Mouse (Mus musculus): ENCODE measurements around the gene Flnb. TPM values are rescaled to one million over a fixed set of nuclear protein-coding genes. Genes with fewer than 3 reads are reported as not detected.

The Flnb gene
- polyA plus RNA-seq, 1 experiment from 2014 or later, result 10.5 TPM

DNA sequence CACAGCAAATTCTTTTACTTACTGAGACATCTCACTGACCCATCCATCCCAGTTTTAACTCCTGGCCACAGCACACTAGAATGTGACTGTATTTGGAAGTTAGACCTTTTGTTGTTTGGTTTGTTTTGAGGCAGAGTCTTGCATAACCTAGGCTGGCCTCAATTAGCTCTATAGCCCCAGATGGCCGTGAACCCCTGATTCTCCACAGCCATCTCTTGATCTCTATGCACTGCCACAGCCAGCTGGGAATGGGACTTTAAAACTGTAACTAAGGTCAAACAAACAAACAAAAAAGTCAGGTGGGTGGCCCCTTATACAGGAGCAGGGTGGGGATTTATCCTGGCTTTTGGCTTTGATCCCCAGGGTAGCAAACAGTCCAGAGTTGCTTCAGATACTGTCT lies 156.9 kb downstream of the Flnb start:
- Histone ChIP-seq H3K27ac (ENCODE audit: low read length) (no peak overlapping the region), H3K4me2 (ENCODE audit: low read length) (no peak overlapping the region), H3K4me1 (replicated peaks; ENCODE audit: control insufficient read depth, insufficient read depth, low read length) (no peaks in the 10 kb centered on the region), H3K4me3 (replicated peaks; ENCODE audit: low read length) (no peak overlapping the region), H3K27me3 (replicated peaks; ENCODE audit: control insufficient read depth, insufficient read depth, low read length) (no peaks in the 10 kb centered on the region), H3K9ac (replicated peaks; ENCODE audit: low read depth, low read length) (no peak overlapping the region), H3K9me3 (ENCODE audit: control insufficient read depth, low read length) (no peaks in the 10 kb centered on the region), H3K36me3 (ENCODE audit: control insufficient read depth, insufficient read depth) (no peaks in the 10 kb centered on the region)
- WGBS, result 76% methylated on average over 1 of the region's 1 CpGs
- no peak for ATAC-seq

DNA sequence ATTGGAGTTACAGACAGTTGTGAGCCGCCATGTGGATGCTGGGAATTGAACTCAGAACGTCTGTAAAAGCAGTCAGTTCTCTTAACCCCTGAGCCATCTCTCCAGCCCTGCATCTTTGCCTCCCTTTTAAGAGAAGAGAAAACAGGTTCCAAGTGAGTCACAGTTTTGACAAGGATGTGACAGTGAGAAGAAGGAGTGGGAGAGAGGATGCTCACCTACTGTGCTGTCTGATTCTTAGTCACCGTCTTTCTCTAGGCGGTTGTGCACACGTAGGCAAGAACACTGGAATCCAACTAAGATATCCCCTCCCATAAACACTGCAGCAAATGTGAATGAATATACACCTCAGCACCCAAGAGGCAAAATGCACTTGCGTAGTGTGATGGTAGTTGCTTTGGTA lies 157.4 kb downstream of the Flnb start:
- no peak for ATAC-seq
- 84% methylated on average over 6 of the region's 6 CpGs for WGBS
- H3K36me3 ChIP-seq (ENCODE audit: control insufficient read depth, insufficient read depth), result no peaks in the 10 kb centered on the region
- no peak overlapping the region for H3K4me3 ChIP-seq (replicated peaks; ENCODE audit: low read length)
- H3K27me3 ChIP-seq (replicated peaks; ENCODE audit: control insufficient read depth, insufficient read depth, low read length), result no peaks in the 10 kb centered on the region
- no peaks in the 10 kb centered on the region for H3K4me1 ChIP-seq (replicated peaks; ENCODE audit: control insufficient read depth, insufficient read depth, low read length)
- no peak overlapping the region for H3K9ac ChIP-seq (replicated peaks; ENCODE audit: low read depth, low read length)
- no peak overlapping the region for H3K4me2 ChIP-seq (ENCODE audit: low read length)
- H3K9me3 ChIP-seq (ENCODE audit: control insufficient read depth, low read length), result no peaks in the 10 kb centered on the region
- H3K27ac ChIP-seq (ENCODE audit: low read length), result no peak overlapping the region

DNA sequence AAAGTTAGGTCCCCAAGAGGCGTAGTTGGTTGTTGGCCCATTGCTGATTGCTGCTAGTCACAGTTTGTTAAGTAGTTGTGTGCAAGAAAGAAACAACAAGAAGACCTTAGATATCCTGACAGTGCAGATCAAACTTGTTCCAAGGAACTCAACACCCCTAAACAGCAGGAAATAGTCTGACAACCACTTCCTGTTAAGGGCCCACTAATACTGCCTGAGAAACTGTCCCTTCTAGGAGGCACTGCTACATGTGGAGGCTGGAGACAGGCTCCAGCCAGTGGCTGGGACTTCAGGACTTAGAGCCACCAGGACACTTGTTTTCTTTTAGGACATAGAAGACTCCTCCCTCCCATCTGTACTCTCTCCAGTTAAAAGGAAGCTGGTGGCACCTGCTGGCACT lies 159.7 kb downstream of the Flnb start:
- Histone ChIP-seq H3K4me3 (replicated peaks; ENCODE audit: low read length) (no peak overlapping the region), H3K4me1 (replicated peaks; ENCODE audit: control insufficient read depth, insufficient read depth, low read length) (no peaks in the 10 kb centered on the region), H3K27me3 (replicated peaks; ENCODE audit: control insufficient read depth, insufficient read depth, low read length) (no peaks in the 10 kb centered on the region), H3K27ac (ENCODE audit: low read length) (no peak overlapping the region), H3K9ac (replicated peaks; ENCODE audit: low read depth, low read length) (no peak overlapping the region), H3K4me2 (ENCODE audit: low read length) (no peak overlapping the region), H3K36me3 (ENCODE audit: control insufficient read depth, insufficient read depth) (no peaks in the 10 kb centered on the region), H3K9me3 (ENCODE audit: control insufficient read depth, low read length) (no peaks in the 10 kb centered on the region)
- no peak for ATAC-seq
- 95% methylated on average over 1 of the region's 1 CpGs for WGBS

DNA sequence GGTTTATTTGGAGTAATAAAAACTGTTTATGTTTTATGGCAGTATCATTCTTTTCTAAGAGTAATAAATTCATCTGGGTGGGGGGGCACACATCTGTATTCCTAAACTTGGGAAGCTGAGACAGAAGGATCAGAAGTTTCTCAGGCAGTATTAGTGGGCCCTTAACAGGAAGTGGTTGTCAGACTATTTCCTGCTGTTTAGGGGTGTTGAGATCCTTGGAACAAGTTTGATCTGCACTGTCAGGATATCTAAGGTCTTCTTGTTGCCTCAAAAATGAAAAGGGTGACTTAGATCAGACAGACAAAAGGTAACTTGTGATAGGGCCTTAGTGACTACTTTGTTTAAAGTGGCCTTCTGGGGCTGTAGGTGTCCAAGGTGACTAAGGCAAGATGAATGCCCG lies 160.4 kb downstream of the Flnb start:
- ATAC-seq, result no peak

DNA sequence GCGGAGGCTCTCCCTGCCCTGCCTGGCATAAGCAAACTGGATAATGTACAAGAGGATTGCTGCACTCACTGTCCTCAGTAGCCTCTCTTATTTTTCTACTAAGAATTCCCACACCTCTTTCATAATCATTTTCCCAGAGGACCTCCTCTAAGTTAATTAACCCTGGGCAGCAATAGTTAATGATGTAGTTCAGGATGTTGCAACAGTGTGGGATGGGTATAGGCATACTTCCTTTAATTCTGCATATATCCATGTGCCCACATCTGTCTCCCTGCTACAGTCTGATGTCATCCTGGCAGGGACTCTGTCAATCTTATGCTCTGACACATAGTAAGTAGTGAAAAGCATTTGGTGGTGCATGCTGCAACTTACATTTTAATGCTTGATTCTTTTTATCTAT lies 163.5 kb downstream of the Flnb start:
- Histone ChIP-seq H3K4me1 (replicated peaks; ENCODE audit: control insufficient read depth, insufficient read depth, low read length) (no peaks in the 10 kb centered on the region), H3K36me3 (ENCODE audit: control insufficient read depth, insufficient read depth) (no peaks in the 10 kb centered on the region), H3K9me3 (ENCODE audit: control insufficient read depth, low read length) (no peaks in the 10 kb centered on the region), H3K4me3 (replicated peaks; ENCODE audit: low read length) (no peak overlapping the region), H3K27me3 (replicated peaks; ENCODE audit: control insufficient read depth, insufficient read depth, low read length) (no peaks in the 10 kb centered on the region), H3K4me2 (ENCODE audit: low read length) (no peak overlapping the region), H3K9ac (replicated peaks; ENCODE audit: low read depth, low read length) (no peak overlapping the region), H3K27ac (ENCODE audit: low read length) (no peak overlapping the region)
- 100% methylated on average over 1 of the region's 1 CpGs for WGBS
- ATAC-seq, result no peak

More for the DNA sequence above, 160.4 kb downstream of the Flnb start:
- no peak overlapping the region for H3K9ac ChIP-seq (replicated peaks; ENCODE audit: low read depth, low read length)
- no peak overlapping the region for H3K4me3 ChIP-seq (replicated peaks; ENCODE audit: low read length)
- no peaks in the 10 kb centered on the region for H3K36me3 ChIP-seq (ENCODE audit: control insufficient read depth, insufficient read depth)
- no peak overlapping the region for H3K27ac ChIP-seq (ENCODE audit: low read length)
- WGBS, result 87% methylated on average over 1 of the region's 1 CpGs
- H3K4me2 ChIP-seq (ENCODE audit: low read length), result no peak overlapping the region
- H3K27me3 ChIP-seq (replicated peaks; ENCODE audit: control insufficient read depth, insufficient read depth, low read length), result no peaks in the 10 kb centered on the region
- H3K9me3 ChIP-seq (ENCODE audit: control insufficient read depth, low read length), result no peaks in the 10 kb centered on the region
- no peaks in the 10 kb centered on the region for H3K4me1 ChIP-seq (replicated peaks; ENCODE audit: control insufficient read depth, insufficient read depth, low read length)

DNA sequence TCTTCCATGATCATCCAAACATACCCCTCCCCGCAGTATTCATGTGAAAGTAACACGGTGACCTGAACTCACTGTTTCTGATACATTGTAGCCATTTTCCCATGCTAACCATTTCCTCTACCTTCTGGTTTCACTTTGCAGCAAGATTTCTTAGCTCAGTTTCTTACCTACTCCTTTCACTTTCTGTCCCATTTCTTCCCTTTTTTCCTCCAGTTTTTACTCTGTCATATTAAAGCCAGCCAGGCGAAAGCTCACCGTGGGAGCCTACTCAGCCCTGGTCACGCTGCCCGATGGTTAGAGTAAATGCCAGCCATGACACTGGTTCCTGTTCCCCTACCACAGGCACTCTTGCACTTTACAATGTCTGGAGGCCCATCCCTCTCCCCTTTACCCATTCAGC lies 169.2 kb downstream of the Flnb start:
- H3K27me3 ChIP-seq (replicated peaks; ENCODE audit: control insufficient read depth, insufficient read depth, low read length), result no peaks in the 10 kb centered on the region
- H3K9ac ChIP-seq (replicated peaks; ENCODE audit: low read depth, low read length), result no peak overlapping the region
- no peaks in the 10 kb centered on the region for H3K36me3 ChIP-seq (ENCODE audit: control insufficient read depth, insufficient read depth)
- no peak for ATAC-seq
- no peaks in the 10 kb centered on the region for H3K4me1 ChIP-seq (replicated peaks; ENCODE audit: control insufficient read depth, insufficient read depth, low read length)
- no peak overlapping the region for H3K4me3 ChIP-seq (replicated peaks; ENCODE audit: low read length)
- 98% methylated on average over 6 of the region's 6 CpGs for WGBS
- no peaks in the 10 kb centered on the region for H3K9me3 ChIP-seq (ENCODE audit: control insufficient read depth, low read length)
- no peak overlapping the region for H3K4me2 ChIP-seq (ENCODE audit: low read length)
- no peak overlapping the region for H3K27ac ChIP-seq (ENCODE audit: low read length)

DNA sequence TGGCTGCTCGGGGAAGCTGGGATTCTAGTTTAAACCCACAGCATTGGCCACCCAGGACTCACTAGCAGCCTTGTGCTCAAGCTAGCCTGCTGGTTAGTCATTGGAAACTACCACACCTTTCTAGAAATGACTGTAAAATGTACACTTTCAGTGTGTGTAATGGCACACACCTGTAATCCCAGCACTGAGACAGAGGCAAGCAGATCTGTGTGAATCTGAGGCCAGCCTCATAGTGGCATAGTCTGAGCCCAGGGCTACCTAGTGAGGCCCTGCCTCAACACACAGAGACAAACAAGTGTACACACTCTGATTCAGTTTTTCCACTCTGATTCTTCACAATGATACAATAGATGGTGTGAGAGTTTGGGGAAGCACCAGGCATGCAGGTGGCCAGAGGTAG lies 171.6 kb downstream of the Flnb start:
- ATAC-seq, result no peak

DNA sequence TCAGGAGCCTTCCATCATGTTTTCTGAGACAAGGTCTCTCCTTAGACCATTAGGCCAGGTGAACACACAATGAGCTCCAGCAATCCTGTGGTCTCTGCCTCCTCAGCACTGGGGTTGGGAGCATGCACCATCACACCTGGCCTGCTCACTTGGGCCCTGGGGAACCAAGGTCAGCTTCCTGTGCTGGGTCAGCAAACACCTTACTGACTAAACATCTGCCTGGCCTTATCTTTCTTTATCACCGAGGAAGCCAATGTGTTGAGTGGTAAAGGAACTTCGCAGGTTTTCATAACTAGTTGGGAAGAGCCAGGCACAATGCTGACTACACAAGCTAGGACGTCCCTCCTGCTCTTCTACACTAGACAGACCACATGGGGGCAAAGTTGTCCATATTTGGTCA lies 172.2 kb downstream of the Flnb start:
- no peak overlapping the region for H3K4me3 ChIP-seq (replicated peaks; ENCODE audit: low read length)
- WGBS, result 79% methylated on average over 3 of the region's 3 CpGs
- H3K4me1 ChIP-seq (replicated peaks; ENCODE audit: control insufficient read depth, insufficient read depth, low read length), result no peaks in the 10 kb centered on the region
- no peak overlapping the region for H3K9ac ChIP-seq (replicated peaks; ENCODE audit: low read depth, low read length)
- H3K27me3 ChIP-seq (replicated peaks; ENCODE audit: control insufficient read depth, insufficient read depth, low read length), result no peaks in the 10 kb centered on the region
- H3K9me3 ChIP-seq (ENCODE audit: control insufficient read depth, low read length), result no peaks in the 10 kb centered on the region
- H3K27ac ChIP-seq (ENCODE audit: low read length), result no peak overlapping the region
- no peak overlapping the region for H3K4me2 ChIP-seq (ENCODE audit: low read length)
- H3K36me3 ChIP-seq (ENCODE audit: control insufficient read depth, insufficient read depth), result no peaks in the 10 kb centered on the region
- no peak for ATAC-seq

More for the DNA sequence above, 171.6 kb downstream of the Flnb start:
- Histone ChIP-seq H3K36me3 (ENCODE audit: control insufficient read depth, insufficient read depth) (no peaks in the 10 kb centered on the region), H3K4me2 (ENCODE audit: low read length) (no peak overlapping the region), H3K27me3 (replicated peaks; ENCODE audit: control insufficient read depth, insufficient read depth, low read length) (no peaks in the 10 kb centered on the region), H3K4me3 (replicated peaks; ENCODE audit: low read length) (no peak overlapping the region), H3K4me1 (replicated peaks; ENCODE audit: control insufficient read depth, insufficient read depth, low read length) (no peaks in the 10 kb centered on the region), H3K9ac (replicated peaks; ENCODE audit: low read depth, low read length) (no peak overlapping the region), H3K27ac (ENCODE audit: low read length) (no peak overlapping the region), H3K9me3 (ENCODE audit: control insufficient read depth, low read length) (no peaks in the 10 kb centered on the region)
- 59% methylated on average over 1 of the region's 1 CpGs for WGBS

DNA sequence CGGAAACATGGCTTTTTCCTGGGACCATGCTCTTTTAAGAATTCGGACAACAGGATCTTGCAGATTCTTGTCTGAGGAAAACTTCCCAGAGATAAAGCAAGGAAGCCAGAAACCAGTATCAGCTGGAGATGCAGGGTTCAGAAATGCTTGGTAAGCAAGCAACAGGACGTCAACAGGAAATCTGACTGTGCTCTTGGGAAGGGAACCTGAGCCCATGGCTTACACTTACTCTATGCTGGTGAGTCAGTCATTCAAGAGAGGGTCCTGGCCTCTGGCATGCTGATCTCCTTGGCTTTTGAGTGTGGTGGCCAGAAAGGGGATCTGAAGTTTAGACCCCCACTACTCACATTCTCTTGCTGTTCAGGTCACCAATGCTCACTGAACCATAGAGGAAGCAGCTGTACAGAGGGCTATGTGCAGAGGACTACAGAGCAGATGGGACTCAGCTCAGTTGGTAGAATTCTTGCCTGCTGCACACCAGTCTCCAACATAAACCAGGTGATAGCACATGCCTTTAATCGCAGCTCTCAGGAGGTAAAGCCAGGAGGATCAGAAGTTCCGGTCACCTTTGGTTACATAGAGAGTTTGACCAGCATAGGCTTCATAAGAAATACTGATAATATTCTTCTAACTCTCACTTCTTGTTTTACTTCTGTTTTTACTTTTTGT lies 173.5 kb downstream of the Flnb start:
- no peak overlapping the region for H3K4me3 ChIP-seq (replicated peaks; ENCODE audit: low read length)
- no peaks in the 10 kb centered on the region for H3K36me3 ChIP-seq (ENCODE audit: control insufficient read depth, insufficient read depth)
- WGBS, result 90% methylated on average over 5 of the region's 5 CpGs
- H3K9ac ChIP-seq (replicated peaks; ENCODE audit: low read depth, low read length), result no peak overlapping the region
- no peaks in the 10 kb centered on the region for H3K27me3 ChIP-seq (replicated peaks; ENCODE audit: control insufficient read depth, insufficient read depth, low read length)
- no peak overlapping the region for H3K27ac ChIP-seq (ENCODE audit: low read length)
- ATAC-seq, result no peak
- H3K4me1 ChIP-seq (replicated peaks; ENCODE audit: control insufficient read depth, insufficient read depth, low read length), result no peaks in the 10 kb centered on the region
- no peaks in the 10 kb centered on the region for H3K9me3 ChIP-seq (ENCODE audit: control insufficient read depth, low read length)
- no peak overlapping the region for H3K4me2 ChIP-seq (ENCODE audit: low read length)

DNA sequence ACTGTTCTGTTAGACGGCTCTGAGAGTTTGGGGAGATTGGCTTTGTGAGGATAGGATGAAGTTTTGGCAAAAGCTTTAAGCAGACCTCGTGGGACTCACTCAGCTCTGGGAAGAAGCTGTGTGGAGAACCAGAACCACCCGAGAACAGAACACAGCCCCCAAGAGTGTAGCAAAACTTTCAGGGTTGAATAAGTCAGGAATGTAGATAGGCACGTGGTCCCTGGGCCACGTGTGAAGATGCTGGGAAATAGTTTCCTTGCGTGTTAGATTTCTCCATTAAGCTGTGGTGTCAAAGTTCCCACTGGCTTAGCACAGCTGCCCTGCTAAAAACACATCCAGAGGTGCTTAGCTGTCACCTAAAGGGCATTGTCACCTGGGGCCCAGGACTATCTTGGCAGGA lies 174.4 kb downstream of the Flnb start:
- no peak overlapping the region for H3K9ac ChIP-seq (replicated peaks; ENCODE audit: low read depth, low read length)
- H3K4me2 ChIP-seq (ENCODE audit: low read length), result no peak overlapping the region
- H3K9me3 ChIP-seq (ENCODE audit: control insufficient read depth, low read length), result no peaks in the 10 kb centered on the region
- H3K27me3 ChIP-seq (replicated peaks; ENCODE audit: control insufficient read depth, insufficient read depth, low read length), result no peaks in the 10 kb centered on the region
- no peak overlapping the region for H3K27ac ChIP-seq (ENCODE audit: low read length)
- H3K4me3 ChIP-seq (replicated peaks; ENCODE audit: low read length), result no peak overlapping the region
- no peak for ATAC-seq
- H3K4me1 ChIP-seq (replicated peaks; ENCODE audit: control insufficient read depth, insufficient read depth, low read length), result 0 out of 2 replicates have a peak, but pooled peaks cover 2% of the 10 kb centered on the region
- H3K36me3 ChIP-seq (ENCODE audit: control insufficient read depth, insufficient read depth), result no peaks in the 10 kb centered on the region
- 75% methylated on average over 6 of the region's 6 CpGs for WGBS

Data from forebrain, embryonic 16.5 days (tissue).